Mouse (Mus musculus) ES-E14 (cell line): ENCODE data around the gene Chrnb1.

Experiments
- CHD2 ChIP-seq: IDR thresholded peaks from 2 replicates; pipeline ENCODE4 v1.6.1; 2014; ENCODE audit warnings: mild to moderate bottlenecking, low read depth, low read length, inconsistent platforms
- HCFC1 ChIP-seq: IDR thresholded peaks from 2 replicates; pipeline ENCODE4 v1.6.1; 2012; ENCODE audit warnings: low read length, inconsistent platforms, borderline replicate concordance; ENCODE audit not compliant: insufficient read depth
- MAFK ChIP-seq: IDR thresholded peaks from 2 replicates; pipeline ENCODE4 v1.6.1; 2014; ENCODE audit warnings: mild to moderate bottlenecking, low read depth, low read length, inconsistent platforms; ENCODE audit not compliant: insufficient read depth
- ZC3H11A ChIP-seq: IDR thresholded peaks from 2 replicates; pipeline ENCODE4 v1.6.1; 2012; ENCODE audit warnings: low read depth, mild to moderate bottlenecking, inconsistent platforms, low read length, borderline replicate concordance
- ZNF384 ChIP-seq: IDR thresholded peaks from 2 replicates; pipeline ENCODE4 v1.6.1; 2012; ENCODE audit warnings: low read depth, low read length, inconsistent platforms

- TF ChIP-seq ZNF384, result no peak
- no peak for TF ChIP-seq CHD2
- TF ChIP-seq HCFC1, result no peak
- no peak for TF ChIP-seq MAFK
- no peak for TF ChIP-seq ZC3H11A
Observed at GRCm38 (mm10) chr11:69765221-69766125, 30.3 kb downstream of the Chrnb1 start, which contains the start of gene Zbtb4.
